Mouse (Mus musculus) ES-E14 (cell line): Measurements from ENCODE around the gene Gm10644. TPM values are rescaled to one million over a fixed set of nuclear protein-coding genes. Genes with fewer than 3 reads are reported as not detected.

Experiments used
- DNase-seq: peaks from one replicate; pipeline ENCODE4 v3.0.0-alpha.2; 2013; ENCODE audit warnings: low read depth, low spot score
- H3K27ac ChIP-seq: 2 replicates; pipeline ENCODE4 v1.5.1; 2012; ENCODE audit warnings: low read depth, mild to moderate bottlenecking, low read length, moderate library complexity, mixed read lengths; ENCODE audit not compliant: poor library complexity, insufficient read depth, severe bottlenecking
- H3K36me3 ChIP-seq: 2 replicates; pipeline ENCODE4 v1.6.1; 2012; ENCODE audit warnings: mild to moderate bottlenecking, low read length, moderate library complexity, mixed read lengths; ENCODE audit not compliant: control insufficient read depth, poor library complexity, insufficient read depth, severe bottlenecking
- H3K4me1 ChIP-seq, 2 experiments: fragments of 150-350 bp in 1 of 2; sonication (generic) in 1 of 2; 2 replicates each; pipeline ENCODE4 v1.6.1; 2012; ENCODE audit warnings: low read length in 2 of 2, mild to moderate bottlenecking in 1 of 2, mixed read lengths in 1 of 2; ENCODE audit not compliant: control insufficient read depth in 2 of 2, insufficient read depth in 2 of 2, poor library complexity in 1 of 2
- H3K4me3 ChIP-seq, 2 experiments: fragments of 150-350 bp in 1 of 2; sonication (generic) in 1 of 2; 2 replicates each; pipeline ENCODE4 v1.5.1; 2012; ENCODE audit warnings: low read length in 2 of 2, low read depth in 1 of 2, mild to moderate bottlenecking in 1 of 2, mixed read lengths in 1 of 2; ENCODE audit not compliant: insufficient read depth in 1 of 2, poor library complexity in 1 of 2, severe bottlenecking in 1 of 2
- H3K9ac ChIP-seq: 2 replicates; pipeline ENCODE4 v1.6.1; 2012; ENCODE audit warnings: low read depth, mild to moderate bottlenecking, low read length, mixed read lengths; ENCODE audit not compliant: poor library complexity, insufficient read depth, severe bottlenecking
- H3K9me3 ChIP-seq: fragments of 150-350 bp; sonication (generic); 2 replicates; pipeline ENCODE4 v1.6.1; 2012; ENCODE audit warnings: low read depth, mild to moderate bottlenecking, low read length; ENCODE audit not compliant: control insufficient read depth, insufficient read depth
- CHD2 ChIP-seq: IDR thresholded peaks from 2 replicates; pipeline ENCODE4 v1.6.1; 2014; ENCODE audit warnings: mild to moderate bottlenecking, low read depth, low read length, inconsistent platforms
- HCFC1 ChIP-seq: IDR thresholded peaks from 2 replicates; pipeline ENCODE4 v1.6.1; 2012; ENCODE audit warnings: low read length, inconsistent platforms, borderline replicate concordance; ENCODE audit not compliant: insufficient read depth
- MAFK ChIP-seq: IDR thresholded peaks from 2 replicates; pipeline ENCODE4 v1.6.1; 2014; ENCODE audit warnings: mild to moderate bottlenecking, low read depth, low read length, inconsistent platforms; ENCODE audit not compliant: insufficient read depth
- ZC3H11A ChIP-seq: IDR thresholded peaks from 2 replicates; pipeline ENCODE4 v1.6.1; 2012; ENCODE audit warnings: low read depth, mild to moderate bottlenecking, inconsistent platforms, low read length, borderline replicate concordance
- ZNF384 ChIP-seq: IDR thresholded peaks from 2 replicates; pipeline ENCODE4 v1.6.1; 2012; ENCODE audit warnings: low read depth, low read length, inconsistent platforms
- in situ Hi-C, 2 experiments: fragments of 600-800 bp; cut with MboI; formaldehyde crosslinking; loops; one replicate each; pipeline ENCODE4 v1.15.1; 2025; ENCODE audit warnings: low sequenced_read_pairs in 2 of 2, inconsistent platforms in 1 of 2; ENCODE audit not compliant: unreplicated experiment in 2 of 2
- total RNA-seq: library from RNA; depleted of rRNA; stranded (reverse); fragments of 300-350 nt; gene quantifications from 2 replicates; pipeline ENCODE4 v1.2.3, GENCODE M21; 2012

The Gm10644 gene
- total RNA-seq, 1 experiment, result 1.8 TPM

DNA sequence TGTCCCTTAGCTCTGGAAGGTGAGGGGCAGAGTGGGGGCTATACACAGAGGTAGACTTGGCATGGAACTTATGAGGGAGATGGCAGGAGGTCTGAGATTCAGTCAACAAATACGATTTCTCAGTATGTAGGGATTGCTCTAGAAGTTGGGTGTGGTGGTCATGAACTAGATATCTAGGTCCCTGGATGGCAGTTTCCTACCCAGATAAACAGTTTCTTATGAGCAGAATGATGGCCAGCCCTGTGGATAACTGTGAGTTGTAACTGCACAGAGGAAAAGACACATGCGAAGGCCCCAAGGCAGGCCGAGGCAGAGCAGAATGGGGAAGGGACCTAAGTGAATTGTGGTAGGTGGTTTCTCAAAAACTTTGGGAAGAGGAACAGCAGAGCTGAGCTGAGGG lies 40.8 kb downstream of the Gm10644 start:
- DNase-seq, result no peak
- TF ChIP-seq CHD2 (no peak), MAFK (no peak), HCFC1 (no peak), ZC3H11A (no peak), ZNF384 (no peak)
- H3K36me3 ChIP-seq, result peaks cover 30% of the 10 kb centered on the region
- no peak overlapping the region for H3K9ac ChIP-seq
- peaks cover 0 to 21% of the 10 kb centered on the region in 2 experiments; a peak in 2 of 4 replicates for H3K4me1 ChIP-seq
- in situ Hi-C loops, result no loop called here
- H3K9me3 ChIP-seq, result no peaks in the 10 kb centered on the region
- no peak overlapping the region for H3K27ac ChIP-seq
- no peak overlapping the region for H3K4me3 ChIP-seq

DNA sequence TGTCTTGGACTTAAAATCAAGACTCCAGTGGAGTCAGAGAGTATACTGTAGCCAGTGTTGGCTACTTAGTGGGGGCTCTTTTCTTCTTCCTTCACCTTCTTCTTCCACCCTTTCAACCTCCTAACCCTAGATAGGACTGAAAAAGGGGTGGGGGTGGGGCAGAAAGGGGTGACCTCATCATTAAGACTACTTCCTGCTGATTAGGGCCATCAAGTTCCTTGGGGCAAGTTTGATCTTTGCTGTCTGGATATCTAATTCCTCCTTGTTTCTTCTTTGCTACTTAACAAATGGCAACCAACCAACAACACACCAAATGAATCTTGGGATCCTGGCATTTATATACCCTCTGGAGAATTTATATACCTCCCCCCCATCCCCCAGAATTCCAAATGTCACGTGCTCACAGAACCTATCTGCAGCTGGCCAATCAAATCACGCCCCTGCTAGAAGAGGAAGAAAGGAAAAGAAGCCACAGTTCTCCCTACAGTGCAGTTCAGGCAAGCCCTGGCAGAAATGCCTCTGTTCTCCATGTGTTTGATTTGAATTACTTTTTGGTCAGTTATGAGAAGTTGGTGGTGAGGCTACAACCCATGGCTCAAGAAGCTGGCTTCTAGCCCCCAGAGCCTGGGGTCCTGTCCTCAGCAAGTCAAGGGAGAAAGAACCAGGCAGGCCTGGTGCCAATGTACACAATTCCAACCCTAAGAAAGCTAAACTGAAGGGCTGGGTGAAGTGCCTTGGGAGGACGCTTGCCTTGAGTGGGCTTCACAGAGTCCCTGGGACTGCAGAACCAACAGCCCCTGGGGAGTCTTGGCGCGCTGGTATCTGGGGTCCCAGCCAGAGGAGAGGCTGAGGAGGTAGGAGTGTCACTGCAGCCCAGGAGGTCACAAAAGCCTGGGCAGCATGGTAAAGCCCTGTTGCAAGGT lies 42.9 kb downstream of the Gm10644 start:
- in situ Hi-C loops, result no loop called here
- no peak overlapping the region for H3K27ac ChIP-seq
- no peaks in the 10 kb centered on the region for H3K9me3 ChIP-seq
- peaks cover 0 to 23% of the 10 kb centered on the region in 2 experiments; a peak in 2 of 4 replicates for H3K4me1 ChIP-seq
- TF ChIP-seq CHD2, result no peak
- H3K4me3 ChIP-seq, result no peak overlapping the region
- no peak for DNase-seq
- no peak overlapping the region for H3K9ac ChIP-seq
- H3K36me3 ChIP-seq, result peaks cover 29% of the 10 kb centered on the region; the same call in 1 of the 2 replicates

DNA sequence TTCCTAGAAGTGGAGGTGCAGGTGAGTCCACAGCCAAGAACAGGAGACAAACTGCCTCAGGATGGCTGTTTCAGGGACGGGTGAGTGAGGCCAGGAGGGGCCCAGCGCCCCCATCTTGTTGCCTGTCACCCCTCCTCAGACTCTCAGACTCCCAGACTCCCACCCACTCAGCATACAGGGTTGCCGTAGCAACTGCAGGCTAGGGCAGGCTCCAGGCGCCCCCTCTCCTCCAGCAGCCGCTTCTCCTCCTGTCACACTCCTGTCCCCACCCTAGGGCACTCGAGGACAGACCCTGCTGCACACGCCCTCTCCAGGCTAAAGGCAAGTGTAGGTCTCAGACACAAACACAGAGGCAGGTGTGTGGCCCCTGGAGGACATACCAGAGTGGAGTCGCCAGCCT lies 45.7 kb downstream of the Gm10644 start:
- H3K4me1 ChIP-seq, result peaks cover 0 to 13% of the 10 kb centered on the region in 2 experiments; a peak in 2 of 4 replicates

DNA sequence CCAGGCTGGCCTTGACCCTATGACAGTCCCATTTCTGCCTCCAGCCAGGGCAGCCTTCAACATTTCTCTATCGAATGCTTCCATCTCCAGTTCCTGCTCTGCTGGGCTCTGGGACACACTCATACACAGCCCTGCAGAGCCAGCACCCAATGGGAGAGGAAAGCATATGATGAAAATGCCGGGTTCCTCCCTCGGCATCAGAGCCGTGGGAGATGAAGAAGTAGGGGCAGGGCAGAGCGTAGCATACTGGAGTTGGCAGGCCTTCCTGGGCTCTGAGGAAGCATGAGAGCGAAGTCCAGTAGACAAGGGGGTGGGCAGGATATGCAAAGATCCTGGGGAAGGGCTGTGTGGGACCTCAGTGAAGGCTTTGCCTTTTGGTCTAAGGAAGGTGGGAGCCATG lies 46.4 kb downstream of the Gm10644 start:
- no peak for TF ChIP-seq ZNF384
- no peak for TF ChIP-seq MAFK
- no peak for TF ChIP-seq ZC3H11A
- TF ChIP-seq HCFC1, result no peak
- TF ChIP-seq CHD2, result no peak
- H3K36me3 ChIP-seq, result peaks cover 17% of the 10 kb centered on the region
- no peak overlapping the region for H3K9ac ChIP-seq
- no peak overlapping the region for H3K4me3 ChIP-seq
- in situ Hi-C loops, result no loop called here
- peaks cover 2 to 12% of the 10 kb centered on the region in 2 experiments; a peak in 3 of 4 replicates for H3K4me1 ChIP-seq
- no peaks in the 10 kb centered on the region for H3K9me3 ChIP-seq
- H3K27ac ChIP-seq, result no peak overlapping the region
- no peak for DNase-seq

More for the DNA sequence above, 45.7 kb downstream of the Gm10644 start:
- in situ Hi-C loops, result no loop called here
- no peak overlapping the region for H3K27ac ChIP-seq
- H3K9ac ChIP-seq, result no peak overlapping the region
- H3K9me3 ChIP-seq, result no peaks in the 10 kb centered on the region
- TF ChIP-seq MAFK (no peak), CHD2 (no peak), ZC3H11A (no peak), HCFC1 (no peak), ZNF384 (no peak)
- H3K36me3 ChIP-seq, result peaks cover 17% of the 10 kb centered on the region
- H3K4me3 ChIP-seq, result no peak overlapping the region
- DNase-seq, result no peak
